Mouse (Mus musculus) megakaryocyte, adult 5-6 weeks (primary cell): ENCODE data around the gene Dao. TPM values are rescaled to one million over a fixed set of nuclear protein-coding genes. Genes with fewer than 3 reads are reported as not detected.

Experiments
- ATAC-seq: 2 replicates; pipeline ENCODE4 v1.8.0; 2016; ENCODE audit warnings: mild to moderate bottlenecking, inconsistent platforms; ENCODE audit not compliant: poor library complexity, severe bottlenecking
- total RNA-seq, 2 experiments: library from RNA; stranded (forward) in 1 of 2; stranded (reverse) in 1 of 2; fragments of 153-499, 151-499 nt in 1 of 2; fragments of 221-1000, 200-1000 nt in 1 of 2; gene quantifications; 2 replicates each; pipeline versions ENCODE4 v1.2.3 to v1.2.4; 2015 to 2017

The Dao gene
- total RNA-seq, 2 experiments from 2014 or later, result not detected

DNA sequence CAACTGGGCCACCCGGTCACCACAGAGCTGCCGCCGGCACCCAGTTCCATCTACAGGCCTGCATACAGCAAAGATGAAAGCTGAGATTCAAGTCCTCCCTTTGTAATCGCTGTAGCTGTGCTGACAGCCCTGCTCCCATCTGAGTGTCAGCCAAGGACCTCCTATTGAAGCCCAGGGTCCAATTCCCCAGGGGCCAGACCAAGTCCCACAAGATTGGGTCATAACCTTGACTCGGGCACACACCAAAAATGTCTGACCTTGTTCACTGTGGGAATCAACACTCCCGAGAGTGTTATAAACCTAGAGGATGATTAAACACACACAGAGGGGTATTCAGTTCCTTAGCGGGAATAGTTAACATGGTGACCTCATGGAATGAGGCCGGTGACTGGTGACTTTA, 21.7 kb upstream of the Dao start:
- no peak for ATAC-seq

DNA sequence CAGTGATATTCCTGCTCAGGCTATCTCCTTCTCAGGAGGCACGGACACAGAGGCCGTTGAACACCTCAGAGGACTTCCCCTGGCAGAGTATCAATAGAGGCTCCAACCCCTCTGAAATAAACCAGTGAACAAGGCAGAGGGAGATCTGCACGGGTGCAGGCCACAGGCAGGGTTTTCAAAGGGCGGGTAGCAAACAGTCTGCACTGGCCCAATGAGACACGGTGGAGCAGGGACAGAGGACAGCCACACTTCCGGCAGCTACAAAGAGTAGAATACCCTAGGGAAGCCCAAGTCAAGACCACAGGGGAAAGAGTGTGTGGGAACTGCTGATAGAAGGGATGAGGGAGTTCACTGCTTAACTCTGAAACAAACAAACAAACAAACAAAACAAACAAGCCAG, 20.0 kb upstream of the Dao start:
- ATAC-seq, result no peak

DNA sequence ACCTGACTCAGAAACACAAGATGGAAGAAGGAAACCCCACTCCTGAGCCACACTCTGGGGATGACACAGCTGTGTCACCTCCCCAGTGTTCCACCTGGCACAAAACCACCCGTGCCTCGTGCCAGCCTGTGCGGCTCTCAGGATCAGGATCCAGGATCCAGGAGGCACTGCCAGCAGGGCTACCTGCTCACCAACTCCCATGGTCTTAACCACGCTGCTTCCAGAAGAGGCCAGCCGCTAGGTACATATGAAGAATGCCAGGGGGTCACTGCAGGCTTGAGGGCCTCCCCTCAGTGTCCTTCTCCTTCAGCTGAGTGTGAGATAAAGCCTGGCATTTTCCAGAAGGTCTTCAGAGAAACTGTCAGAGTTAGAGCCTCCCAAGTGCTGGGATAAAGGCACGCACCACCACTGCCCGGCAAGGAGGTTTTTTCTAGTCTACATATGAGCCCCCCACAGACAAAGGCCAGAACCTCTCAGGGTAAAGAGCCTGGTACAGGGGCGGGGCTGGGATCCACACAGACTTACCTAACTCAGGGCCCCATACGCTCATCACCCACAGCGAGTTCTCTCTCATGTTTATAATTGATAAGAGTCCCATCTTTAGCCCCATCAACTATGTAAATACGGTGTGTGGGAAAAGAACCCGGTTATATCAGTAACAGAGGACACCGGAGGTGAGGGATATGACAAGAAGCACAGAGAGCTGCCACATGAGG, 19.3 kb upstream of the Dao start:
- ATAC-seq, result 0 out of 2 replicates have a peak, but pooled peaks have one; percentile 31

GRCm38 (mm10) chr5:113985737-113986136, 17.8 kb upstream of the Dao start:
- no peak for ATAC-seq

DNA sequence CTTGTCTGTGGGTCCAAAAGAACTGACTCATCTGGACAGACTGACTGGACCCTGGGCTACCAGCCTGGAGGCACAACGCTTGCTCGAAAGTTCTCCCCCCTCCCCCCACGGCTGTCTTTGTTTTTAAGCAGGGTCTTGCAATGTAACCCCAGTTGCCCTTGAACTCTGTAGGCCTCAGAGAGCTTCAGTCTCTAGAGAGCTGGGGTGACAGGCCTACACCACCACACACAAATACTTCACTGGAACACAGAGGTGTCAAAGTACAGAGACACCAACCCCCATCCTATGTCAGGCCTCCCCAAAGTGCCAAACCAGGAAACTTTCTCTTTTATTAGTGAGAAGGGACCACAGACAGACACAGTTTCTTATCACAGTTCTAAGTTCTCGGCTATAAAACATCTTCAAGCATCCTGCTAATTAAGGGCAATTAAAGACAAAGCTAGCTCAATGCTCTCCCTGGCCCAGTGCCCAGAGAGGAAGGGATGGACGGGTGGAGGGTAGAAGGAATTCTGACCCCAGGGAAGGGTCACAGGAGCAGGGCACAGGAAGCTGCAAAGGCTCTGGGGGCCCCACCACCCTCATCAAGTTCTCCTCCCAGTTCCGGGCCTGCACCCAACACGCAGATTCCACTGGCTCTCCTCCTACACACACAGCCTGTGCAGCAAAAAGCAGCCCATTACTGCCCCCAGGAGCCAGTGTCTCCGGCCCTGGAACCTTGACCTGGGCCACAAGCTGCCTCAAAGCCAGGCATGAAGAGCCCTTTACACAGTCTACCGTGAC, 17.1 kb upstream of the Dao start:
- ATAC-seq, result no peak

GRCm38 (mm10) chr5:113989437-113990024, 14.0 kb upstream of the Dao start:
- no peak for ATAC-seq

DNA sequence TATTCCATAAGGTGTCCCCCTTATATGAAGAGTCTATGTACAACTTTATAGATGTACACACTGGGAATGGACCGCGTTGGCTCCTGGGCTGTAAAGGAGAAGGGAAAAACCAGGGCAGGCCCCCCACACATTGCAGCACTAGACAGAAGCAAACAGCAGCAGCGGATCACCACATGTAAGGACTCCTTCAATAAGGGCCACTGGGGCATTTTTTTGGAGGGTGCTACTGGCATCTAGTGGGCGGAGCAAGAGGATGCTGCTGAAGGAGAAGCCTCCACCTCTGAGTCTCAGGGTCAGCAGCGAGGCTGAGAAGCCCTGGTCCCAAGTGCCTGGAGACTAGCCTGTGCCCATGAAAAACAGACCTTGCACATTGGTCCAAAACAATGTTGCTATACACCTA, 12.9 kb upstream of the Dao start:
- ATAC-seq, result no peak

GRCm38 (mm10) chr5:113991141-113991540, 12.4 kb upstream of the Dao start:
- no peak for ATAC-seq

GRCm38 (mm10) chr5:113992339-113992831, 11.1 kb upstream of the Dao start:
- peak; percentile 86 for ATAC-seq

GRCm38 (mm10) chr5:113993031-113993486, 10.4 kb upstream of the Dao start:
- ATAC-seq, result peak; percentile 23

DNA sequence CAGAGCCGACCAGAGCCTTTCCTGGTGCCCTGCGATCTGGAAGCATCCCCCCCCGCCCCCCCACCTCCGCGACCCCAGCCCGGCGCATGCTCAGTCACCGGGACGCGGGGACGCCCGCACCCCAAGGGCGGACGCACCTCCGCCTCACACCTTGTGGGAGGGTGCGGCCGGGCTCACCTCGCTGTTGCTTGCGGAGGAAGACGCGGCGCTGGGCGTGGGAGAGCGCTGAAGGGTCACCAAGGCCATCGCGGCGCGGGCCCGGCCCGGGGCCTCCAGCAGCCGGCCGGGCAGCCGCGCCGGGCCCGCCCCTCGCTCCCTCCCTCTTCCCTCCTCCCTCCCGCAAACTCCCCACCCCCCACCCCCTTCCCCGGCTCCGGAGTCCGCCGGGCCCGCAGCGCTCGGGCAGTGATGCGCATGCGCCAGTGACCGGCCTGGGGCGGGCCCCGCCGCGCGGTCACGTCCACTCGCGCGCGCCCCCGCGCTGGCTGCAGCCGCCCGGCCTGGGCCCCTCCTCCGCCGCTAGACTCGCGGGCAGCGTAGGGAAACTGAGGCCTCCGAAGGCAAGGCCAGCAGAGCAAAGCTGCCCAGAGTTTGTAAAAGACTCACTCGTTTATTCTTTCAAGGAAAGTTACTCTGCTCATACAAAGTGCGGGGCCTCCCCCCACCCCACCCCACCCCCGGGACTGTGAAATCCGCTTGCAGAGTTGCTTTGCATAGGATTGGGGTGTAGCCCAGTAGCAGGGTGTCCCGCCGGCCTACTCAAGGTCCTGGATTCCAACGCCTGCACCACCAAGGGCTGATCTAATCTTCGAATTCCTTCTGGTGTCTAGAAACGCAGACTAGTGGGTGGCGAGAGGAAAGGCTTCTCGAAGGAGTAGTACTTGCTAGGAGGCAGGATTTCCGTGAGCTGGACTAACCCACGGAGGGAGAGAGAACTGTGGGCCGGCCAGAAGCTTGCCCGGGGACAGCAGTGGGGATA, 9.7 kb upstream of the Dao start, which contains the start of gene Ssh1:
Gene Ssh1, minus strand, starts transcription at position 408 of the 979 bp plus-strand sequence.
- peak; percentile 68 for ATAC-seq

DNA sequence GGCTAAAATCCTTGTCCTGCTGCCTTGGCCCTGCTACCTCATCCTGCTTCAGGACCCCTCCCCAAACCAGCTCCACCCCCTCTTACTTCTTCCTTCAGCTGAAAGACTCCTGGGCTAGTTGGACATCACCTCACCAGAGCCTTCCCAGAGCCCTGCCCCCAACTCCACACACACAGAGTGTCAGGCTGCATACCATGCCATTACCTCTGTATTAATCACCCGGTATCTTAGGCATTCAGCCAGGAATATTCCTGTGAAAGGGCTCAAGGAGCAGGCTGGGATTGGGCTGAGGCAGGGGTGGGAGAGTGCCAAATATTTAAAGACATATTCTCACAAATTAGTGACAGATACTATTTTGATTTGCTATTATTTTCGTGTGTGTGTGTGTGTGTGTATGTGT, 7.0 kb upstream of the Dao start:
- ATAC-seq, result no peak

- peak; percentile 99 for ATAC-seq
Observed at GRCm38 (mm10) chr5:113999382-113999781, 4.1 kb upstream of the Dao start.

DNA sequence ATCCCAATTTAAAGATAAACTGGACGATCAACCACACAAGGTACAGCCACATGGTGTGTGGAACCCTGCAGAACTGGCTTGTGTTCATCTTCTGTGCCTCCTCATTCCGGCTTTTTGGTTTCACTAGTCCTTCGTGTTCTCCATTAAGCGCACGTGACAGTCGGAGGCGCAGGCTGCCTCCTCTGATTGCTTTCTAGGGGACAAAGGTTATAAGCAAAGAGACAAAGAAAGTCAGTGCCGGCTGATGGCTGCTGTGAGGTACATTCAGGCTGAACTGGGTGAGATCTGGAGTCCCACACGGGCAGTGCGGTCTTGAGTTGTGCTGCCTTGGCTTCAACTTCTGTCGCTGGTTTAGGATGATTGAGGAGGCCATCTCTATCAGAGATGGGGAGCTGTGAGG, 1.1 kb downstream of the Dao start:
- ATAC-seq, result no peak

DNA sequence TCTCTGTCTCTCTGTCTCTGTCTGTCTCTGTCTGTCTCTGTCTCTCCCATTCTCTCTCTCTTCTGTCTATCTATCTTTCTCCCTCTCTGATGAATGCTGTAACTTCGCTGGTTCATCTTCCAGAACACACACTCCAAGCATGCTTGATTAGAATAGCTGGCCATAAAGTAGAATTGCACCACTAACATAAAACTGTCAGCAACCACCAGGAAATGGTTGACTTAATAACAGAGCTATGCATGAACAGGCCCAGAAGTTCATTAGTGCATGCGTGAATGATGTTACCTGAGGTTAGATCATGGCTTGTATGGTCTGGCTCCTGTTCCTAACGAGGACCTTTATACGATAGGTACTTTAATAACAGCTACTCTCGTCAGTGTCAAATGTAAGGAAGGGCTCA, 1.6 kb downstream of the Dao start:
- no peak for ATAC-seq

GRCm38 (mm10) chr5:114006974-114007373, 3.5 kb downstream of the Dao start:
- no peak for ATAC-seq

GRCm38 (mm10) chr5:114007753-114008453, 4.4 kb downstream of the Dao start:
- ATAC-seq, result no peak

DNA sequence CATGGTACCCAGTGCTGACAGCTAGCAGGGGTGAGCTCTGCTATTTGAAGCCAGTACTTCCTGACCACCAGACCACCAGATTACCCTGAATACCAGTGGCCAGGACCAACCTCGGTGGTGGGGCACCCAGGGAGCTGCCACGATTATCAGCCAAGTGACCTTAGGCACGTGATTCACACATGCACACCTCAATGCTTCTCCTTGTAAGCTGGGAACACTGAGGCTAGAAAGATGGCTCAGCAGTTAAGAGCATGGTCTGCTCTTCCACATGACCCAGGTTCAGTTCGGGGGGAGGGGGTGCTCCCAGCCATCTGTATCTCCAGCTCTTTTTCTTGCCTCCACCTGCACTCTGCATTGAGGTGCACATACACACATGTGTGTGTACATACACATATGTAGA, 5.5 kb downstream of the Dao start:
- no peak for ATAC-seq

DNA sequence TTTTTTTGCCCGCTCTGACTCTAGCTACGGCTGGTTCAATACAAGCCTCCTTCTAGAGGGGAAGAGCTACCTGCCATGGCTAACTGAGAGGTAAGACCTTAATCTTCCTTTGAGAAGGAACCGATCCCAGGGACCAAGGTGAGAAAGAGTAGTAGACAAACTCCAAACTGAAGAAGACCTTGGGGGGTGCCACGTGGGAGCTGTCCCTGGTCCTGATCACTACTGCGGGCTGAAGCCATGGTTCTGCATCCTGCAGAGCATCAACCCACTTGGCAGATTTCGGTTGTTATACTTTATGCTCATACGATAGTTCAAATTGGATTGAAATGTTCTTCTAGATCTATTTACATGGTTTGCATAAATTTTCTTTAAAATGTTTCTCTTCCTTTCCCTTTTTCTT, 11.6 kb downstream of the Dao start:
- ATAC-seq, result no peak

DNA sequence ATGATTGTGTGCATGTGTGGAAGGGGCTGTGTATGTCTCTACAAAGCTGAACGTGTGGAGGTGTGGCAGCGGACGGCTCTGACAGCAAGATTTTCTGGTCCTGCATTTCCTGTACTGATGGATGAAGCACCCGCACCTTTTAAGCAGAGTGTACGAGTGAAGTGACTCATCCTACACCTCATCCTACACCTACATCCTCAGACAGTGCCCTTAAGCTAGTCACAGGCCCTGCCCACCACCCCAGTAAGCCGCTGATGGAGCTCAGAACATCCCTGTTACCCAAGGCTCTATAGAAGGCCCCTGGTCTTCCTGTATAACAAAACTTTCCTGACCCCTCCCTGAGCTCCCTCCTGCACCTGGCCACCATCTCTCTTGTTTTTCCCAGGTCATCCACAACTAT, 20.9 kb downstream of the Dao start:
- ATAC-seq, result no peak
